Mouse (Mus musculus): ENCODE results near the gene Hsd3b2.
"Not testable (repeated sequence)": the region's sequence is repeated elsewhere in the genome, so short reads cannot be mapped to it uniquely, and the experiment has no call there.

Gene Hsd3b2

GRCm38 (mm10) chr3:98724376-98724775 lies at the start of gene Hsd3b2:
TSS of gene Hsd3b2 (minus strand) at chr3:98724543.
- DNase-seq (ENCODE audit: low spot score in 2 of 2) = no peak

GRCm38 (mm10) chr3:98764155-98764554 lies 39.8 kb upstream of the Hsd3b2 start:
- DNase-seq (ENCODE audit: low spot score in 2 of 2) = no peak

- DNase-seq (ENCODE audit: low spot score in 2 of 2) = no peak
Observed at GRCm38 (mm10) chr3:98756836-98757235, 32.5 kb upstream of the Hsd3b2 start.

GRCm38 (mm10) chr3:98752171-98752570 lies 27.8 kb upstream of the Hsd3b2 start:
- DNase-seq (ENCODE audit: low spot score in 2 of 2) = no peak

GRCm38 (mm10) chr3:98741043-98741442 lies 16.7 kb upstream of the Hsd3b2 start:
- DNase-seq (ENCODE audit: low spot score in 2 of 2) = not testable (repeated sequence)

GRCm38 (mm10) chr3:98734340-98734739 lies 10.0 kb upstream of the Hsd3b2 start:
- no peak for DNase-seq (ENCODE audit: low spot score in 2 of 2)

- DNase-seq (ENCODE audit: low spot score in 2 of 2) = no peak
Observed at GRCm38 (mm10) chr3:98733724-98734123, 9.4 kb upstream of the Hsd3b2 start.

- no peak for DNase-seq (ENCODE audit: low spot score in 2 of 2)
Observed at GRCm38 (mm10) chr3:98726281-98726680, 1.9 kb upstream of the Hsd3b2 start.

GRCm38 (mm10) chr3:98720740-98721139 lies 3.6 kb downstream of the Hsd3b2 start:
- DNase-seq (ENCODE audit: low spot score in 2 of 2) = no peak

- no peak for DNase-seq (ENCODE audit: low spot score in 2 of 2)
Observed at GRCm38 (mm10) chr3:98682401-98682800, 41.9 kb downstream of the Hsd3b2 start.

- DNase-seq (ENCODE audit: low spot score in 2 of 2) = no peak
Observed at GRCm38 (mm10) chr3:98680786-98681185, 43.6 kb downstream of the Hsd3b2 start.
